Mouse (Mus musculus): ENCODE measurements around the gene Mat2b. TPM values are rescaled to one million over a fixed set of nuclear protein-coding genes. Genes with fewer than 3 reads are reported as not detected.

Mat2b gene
- total RNA-seq (2014; rRNA removed) (43.6 and 49.8 TPM in 2 replicates), polyA plus RNA-seq (2012; rRNA removed) (17.5 and 18.2 TPM in 2 replicates)

DNA sequence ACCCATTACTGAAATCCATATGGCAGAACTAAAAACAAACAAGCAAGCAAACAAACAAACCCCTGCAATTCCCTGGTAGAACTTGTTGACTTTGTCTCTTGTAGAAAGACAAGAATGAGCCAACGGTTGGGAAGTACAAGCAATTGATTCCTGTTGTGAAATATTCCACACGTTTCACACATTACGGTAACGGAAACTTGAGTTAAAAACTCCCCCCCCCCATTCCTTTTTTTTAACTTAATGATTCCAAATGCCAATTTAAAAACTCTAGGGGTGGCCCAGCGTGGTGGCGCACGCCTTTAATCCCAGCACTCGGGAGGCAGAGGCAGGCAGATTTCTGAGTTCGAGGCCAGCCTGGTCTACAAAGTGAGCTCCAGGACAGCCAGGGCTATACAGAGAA lies at the start of gene Mat2b:
Gene Mat2b (minus strand): TSS at position 101 of the 400 bp plus-strand sequence.
- peak within 1 kb of the TSS; percentile 81 for H3K9ac ChIP-seq (ENCODE audit: low read depth, low read length)
- TF ChIP-seq CTCF (IDR thresholded peaks at IDR 0.05; ENCODE audit: low read depth, low read length): no peak
- TF ChIP-seq POLR2A (IDR thresholded peaks at IDR 0.05; ENCODE audit: extremely low read depth, insufficient read depth, low read length): no peak
- WGBS: 55% methylated on average over 9 of the region's 9 CpGs
- peaks cover 10% of the 10 kb centered on the region for H3K4me1 ChIP-seq (ENCODE audit: control insufficient read depth, insufficient read depth, low read length)
- no peaks in the 10 kb centered on the region for H3K36me3 ChIP-seq (ENCODE audit: control insufficient read depth, insufficient read depth, low read length)
- no peaks in the 10 kb centered on the region for H3K27me3 ChIP-seq (ENCODE audit: control insufficient read depth, insufficient read depth, low read length)
- peak within 1 kb of the TSS; percentile 63 for H3K4me3 ChIP-seq (ENCODE audit: insufficient read depth, low read depth, low read length)
- peaks cover 14% of the 10 kb centered on the region; the same call in 1 of the 2 replicates for H3K79me2 ChIP-seq (ENCODE audit: control insufficient read depth, insufficient read depth, low read length)
- no peak for DNase-seq (ENCODE audit: extremely low read depth, low read depth, low spot score)
- peak within 1 kb of the TSS; percentile 86 for H3K27ac ChIP-seq (replicated peaks; ENCODE audit: insufficient read depth, low read depth, low read length)

DNA sequence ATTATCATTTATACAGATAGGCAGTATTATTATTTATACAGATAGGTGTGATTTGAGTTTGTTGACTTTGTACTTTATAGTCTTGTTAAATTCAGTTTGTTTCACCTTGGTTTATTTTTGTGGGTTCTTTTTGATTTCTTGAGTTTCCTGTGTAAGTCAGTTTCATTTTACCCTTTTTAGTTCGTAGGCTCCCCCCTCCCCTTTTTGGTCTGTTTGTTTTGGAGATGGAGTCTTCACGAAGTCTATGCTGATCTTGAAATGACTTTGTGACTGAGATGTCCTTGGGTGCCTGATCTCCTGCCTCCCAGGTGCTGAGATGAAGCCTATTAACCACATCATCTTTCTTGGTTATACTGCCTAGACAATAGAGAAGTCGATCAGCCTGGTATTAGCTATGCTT lies 49.3 kb upstream of the Mat2b start:
- WGBS: 88% methylated on average over 3 of the region's 3 CpGs
- H3K27ac ChIP-seq (replicated peaks; ENCODE audit: insufficient read depth, low read depth, low read length): no peak overlapping the region
- TF ChIP-seq CTCF (IDR thresholded peaks at IDR 0.05; ENCODE audit: low read depth, low read length) (no peak), POLR2A (IDR thresholded peaks at IDR 0.05; ENCODE audit: extremely low read depth, insufficient read depth, low read length) (no peak)

DNA sequence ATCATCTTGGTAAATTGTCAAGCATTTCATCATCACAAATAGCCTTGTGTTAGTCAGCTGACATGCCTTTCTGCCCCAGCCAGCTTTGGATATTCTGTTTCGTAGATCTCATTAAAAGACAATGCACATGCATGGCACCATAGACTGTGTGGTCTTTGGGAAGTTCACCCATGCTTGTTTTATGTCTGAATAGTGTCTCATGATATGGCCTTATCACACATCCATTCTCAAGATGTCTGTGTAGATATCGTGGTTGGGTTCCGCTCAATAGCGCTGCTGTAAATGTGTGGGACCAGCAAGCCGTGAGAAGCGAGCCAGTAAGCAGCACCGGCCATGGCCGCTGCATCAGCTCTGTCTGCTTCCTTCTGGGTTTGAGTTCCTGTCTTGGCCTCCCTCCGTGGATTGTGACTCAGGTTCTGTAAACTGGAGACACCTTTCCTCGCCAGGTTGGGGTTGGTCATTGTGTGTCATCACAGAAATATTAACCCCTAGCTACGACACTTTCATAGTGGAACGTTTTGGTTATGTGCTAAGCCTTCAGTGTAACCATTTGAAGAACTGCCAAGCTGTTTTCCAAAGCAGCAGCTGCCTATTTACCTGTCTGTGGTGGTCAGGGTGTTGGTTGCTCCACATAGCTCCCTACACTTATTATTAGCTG lies 46.7 kb upstream of the Mat2b start:
- no peaks in the 10 kb centered on the region for H3K27me3 ChIP-seq (ENCODE audit: control insufficient read depth, insufficient read depth, low read length)
- H3K27ac ChIP-seq (replicated peaks; ENCODE audit: insufficient read depth, low read depth, low read length): no peak overlapping the region
- H3K79me2 ChIP-seq (ENCODE audit: control insufficient read depth, insufficient read depth, low read length): no peaks in the 10 kb centered on the region
- no peak for TF ChIP-seq CTCF (IDR thresholded peaks at IDR 0.05; ENCODE audit: low read depth, low read length)
- no peak for TF ChIP-seq POLR2A (IDR thresholded peaks at IDR 0.05; ENCODE audit: extremely low read depth, insufficient read depth, low read length)
- 92% methylated on average over 12 of the region's 12 CpGs for WGBS
- H3K4me3 ChIP-seq (ENCODE audit: insufficient read depth, low read depth, low read length): no peak overlapping the region
- no peak overlapping the region for H3K9ac ChIP-seq (ENCODE audit: low read depth, low read length)
- no peaks in the 10 kb centered on the region; the same call in none of the 2 replicates for H3K4me1 ChIP-seq (ENCODE audit: control insufficient read depth, insufficient read depth, low read length)
- peaks cover 20% of the 10 kb centered on the region for H3K36me3 ChIP-seq (ENCODE audit: control insufficient read depth, insufficient read depth, low read length)
- DNase-seq (ENCODE audit: extremely low read depth, low read depth, low spot score): peak; percentile 30

More for the DNA sequence above, 49.3 kb upstream of the Mat2b start:
- no peaks in the 10 kb centered on the region for H3K79me2 ChIP-seq (ENCODE audit: control insufficient read depth, insufficient read depth, low read length)
- H3K27me3 ChIP-seq (ENCODE audit: control insufficient read depth, insufficient read depth, low read length): no peaks in the 10 kb centered on the region
- DNase-seq (ENCODE audit: extremely low read depth, low read depth, low spot score): no peak
- no peaks in the 10 kb centered on the region; the same call in none of the 2 replicates for H3K4me1 ChIP-seq (ENCODE audit: control insufficient read depth, insufficient read depth, low read length)
- H3K9ac ChIP-seq (ENCODE audit: low read depth, low read length): no peak overlapping the region
- H3K36me3 ChIP-seq (ENCODE audit: control insufficient read depth, insufficient read depth, low read length): peaks cover 5% of the 10 kb centered on the region
- no peak overlapping the region for H3K4me3 ChIP-seq (ENCODE audit: insufficient read depth, low read depth, low read length)

DNA sequence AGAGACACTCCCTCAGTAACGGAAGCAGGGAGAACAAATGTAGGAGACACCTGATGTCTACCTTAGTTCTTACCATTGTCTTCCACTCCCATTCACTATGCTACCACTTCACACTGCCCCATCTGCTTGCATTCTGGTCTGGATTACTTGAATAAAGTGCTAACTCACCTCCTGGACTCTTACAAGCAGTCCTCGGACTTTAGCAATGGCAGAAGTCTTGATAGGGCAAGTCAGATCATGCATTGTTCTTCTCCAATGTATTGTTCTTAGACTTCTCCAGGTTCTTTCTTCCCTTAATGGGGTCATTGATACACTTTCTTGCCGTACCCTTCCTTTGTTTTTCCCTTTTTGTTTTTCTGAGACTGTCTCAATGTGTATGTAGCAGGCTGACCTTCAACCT lies 42.4 kb upstream of the Mat2b start:
- H3K4me1 ChIP-seq (ENCODE audit: control insufficient read depth, insufficient read depth, low read length): peaks cover 3% of the 10 kb centered on the region
- H3K27ac ChIP-seq (replicated peaks; ENCODE audit: insufficient read depth, low read depth, low read length): no peak overlapping the region
- peaks cover 5% of the 10 kb centered on the region; the same call in 1 of the 2 replicates for H3K79me2 ChIP-seq (ENCODE audit: control insufficient read depth, insufficient read depth, low read length)
- WGBS: 94% methylated on average over 3 of the region's 3 CpGs
- TF ChIP-seq POLR2A (IDR thresholded peaks at IDR 0.05; ENCODE audit: extremely low read depth, insufficient read depth, low read length) (no peak), CTCF (IDR thresholded peaks at IDR 0.05; ENCODE audit: low read depth, low read length) (no peak)
- H3K4me3 ChIP-seq (ENCODE audit: insufficient read depth, low read depth, low read length): no peak overlapping the region
- no peak overlapping the region for H3K9ac ChIP-seq (ENCODE audit: low read depth, low read length)
- H3K36me3 ChIP-seq (ENCODE audit: control insufficient read depth, insufficient read depth, low read length): peaks cover 24% of the 10 kb centered on the region
- DNase-seq (ENCODE audit: extremely low read depth, low read depth, low spot score): no peak
- H3K27me3 ChIP-seq (ENCODE audit: control insufficient read depth, insufficient read depth, low read length): no peaks in the 10 kb centered on the region

DNA sequence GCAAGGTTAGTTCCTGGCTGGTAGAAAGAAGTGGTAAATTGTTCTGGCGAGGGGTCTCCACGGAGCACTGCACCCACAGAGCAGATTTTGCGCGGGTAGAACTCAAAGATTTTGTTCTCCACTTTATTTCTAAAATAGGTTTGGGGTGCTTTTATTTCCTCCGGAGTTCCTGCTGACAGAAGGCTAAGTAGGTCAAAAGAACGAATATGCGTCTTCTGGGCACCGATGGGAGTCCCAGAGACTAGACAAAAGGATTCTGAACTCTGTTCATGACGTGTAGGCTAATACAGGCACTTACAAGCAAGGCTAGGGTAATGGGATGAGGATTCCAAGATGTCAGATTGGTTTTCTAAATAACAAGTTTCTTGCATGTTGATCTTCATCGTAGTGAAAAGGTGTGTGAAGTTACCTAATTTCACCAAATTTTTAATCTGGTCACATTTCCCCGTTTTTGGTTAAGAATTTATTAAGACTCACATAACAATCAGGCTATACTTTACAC lies 39.3 kb upstream of the Mat2b start:
- peak overlapping the region; percentile 73; the same call in 1 of the 2 replicates for H3K27ac ChIP-seq (replicated peaks; ENCODE audit: insufficient read depth, low read depth, low read length)
- 1% methylated on average over 11 of the region's 11 CpGs for WGBS
- H3K9ac ChIP-seq (ENCODE audit: low read depth, low read length): peak overlapping the region; percentile 91
- H3K4me3 ChIP-seq (ENCODE audit: insufficient read depth, low read depth, low read length): peak overlapping the region; percentile 83
- peaks cover 3% of the 10 kb centered on the region for H3K4me1 ChIP-seq (ENCODE audit: control insufficient read depth, insufficient read depth, low read length)
- H3K79me2 ChIP-seq (ENCODE audit: control insufficient read depth, insufficient read depth, low read length): peaks cover 5% of the 10 kb centered on the region; the same call in 1 of the 2 replicates
- TF ChIP-seq POLR2A (IDR thresholded peaks at IDR 0.05; ENCODE audit: extremely low read depth, insufficient read depth, low read length) (no peak), CTCF (IDR thresholded peaks at IDR 0.05; ENCODE audit: low read depth, low read length) (no peak)
- peaks cover 20% of the 10 kb centered on the region for H3K36me3 ChIP-seq (ENCODE audit: control insufficient read depth, insufficient read depth, low read length)
- no peaks in the 10 kb centered on the region for H3K27me3 ChIP-seq (ENCODE audit: control insufficient read depth, insufficient read depth, low read length)
- DNase-seq (ENCODE audit: extremely low read depth, low read depth, low spot score): peak; percentile 28
